Mouse (Mus musculus) testis, adult 2 months (tissue): Measurements from ENCODE around the gene Palld. TPM values are rescaled to one million over a fixed set of nuclear protein-coding genes. Genes with fewer than 3 reads are reported as not detected.

ENCODE experiments used
- H3K27ac ChIP-seq: fragments of 200-500 bp; 2 replicates; pipeline ENCODE4 v1.5.1; 2012; ENCODE audit warnings: low read depth, low read length; ENCODE audit not compliant: control insufficient read depth, insufficient read depth
- H3K27me3 ChIP-seq: fragments of 200-500 bp; 2 replicates; pipeline ENCODE4 v1.6.1; 2012; ENCODE audit warnings: mild to moderate bottlenecking, low read length, moderate library complexity; ENCODE audit not compliant: control insufficient read depth, insufficient read depth
- H3K36me3 ChIP-seq: fragments of 200-500 bp; 2 replicates; pipeline ENCODE4 v1.6.1; 2012; ENCODE audit warnings: mild to moderate bottlenecking, low read length; ENCODE audit not compliant: control insufficient read depth, insufficient read depth
- H3K4me1 ChIP-seq: fragments of 200-500 bp; 2 replicates; pipeline ENCODE4 v1.6.1; 2012; ENCODE audit warnings: low read length; ENCODE audit not compliant: control insufficient read depth, insufficient read depth
- H3K4me3 ChIP-seq: fragments of 200-500 bp; 2 replicates; pipeline ENCODE4 v1.5.1; 2012; ENCODE audit warnings: low read depth, mild to moderate bottlenecking, low read length, moderate library complexity, mixed read lengths; ENCODE audit not compliant: control insufficient read depth
- CTCF ChIP-seq: fragments of 200-500 bp; IDR thresholded peaks from 2 replicates; pipeline ENCODE4 v1.5.1; 2012; ENCODE audit warnings: low read depth, mild to moderate bottlenecking, inconsistent platforms, low read length, moderate library complexity; ENCODE audit not compliant: control insufficient read depth, insufficient read depth, insufficient replicate concordance
- POLR2A ChIP-seq: fragments of 200-500 bp; IDR thresholded peaks from 2 replicates; pipeline ENCODE4 v1.6.1; 2012; ENCODE audit warnings: low read depth, mild to moderate bottlenecking, inconsistent platforms, low read length, moderate library complexity; ENCODE audit not compliant: control insufficient read depth
- polyA plus RNA-seq: library from polyadenylated mRNA; depleted of rRNA; stranded (reverse); fragments of >200 nt; gene quantifications from 2 replicates; pipeline ENCODE4 v1.2.3, GENCODE M21; 2012

Gene Palld
- polyA plus RNA-seq, 1 experiment: 7.8 TPM

DNA sequence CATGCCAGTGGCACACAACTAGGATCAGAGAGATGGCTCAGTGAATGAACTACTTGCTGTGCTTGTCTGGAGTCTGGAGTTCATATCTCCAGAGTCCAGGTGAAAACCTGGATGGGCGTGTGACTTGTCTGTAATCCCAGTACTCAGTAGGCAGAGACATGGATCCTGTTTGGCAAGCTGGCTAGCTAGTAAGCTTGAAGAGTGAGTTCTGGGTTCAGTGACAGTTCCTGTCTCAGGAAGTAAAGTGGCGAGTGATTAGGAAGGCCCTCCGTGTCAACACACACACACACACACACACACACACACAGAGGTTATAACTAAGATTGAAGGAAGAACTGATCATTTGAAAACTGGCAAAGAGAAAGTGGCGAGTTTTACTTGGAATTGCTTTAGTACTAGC, 264.8 kb downstream of the Palld start:
- TF ChIP-seq CTCF: no peak
- TF ChIP-seq POLR2A: no peak
- Histone ChIP-seq H3K4me3 (no peak overlapping the region), H3K36me3 (no peaks in the 10 kb centered on the region)

DNA sequence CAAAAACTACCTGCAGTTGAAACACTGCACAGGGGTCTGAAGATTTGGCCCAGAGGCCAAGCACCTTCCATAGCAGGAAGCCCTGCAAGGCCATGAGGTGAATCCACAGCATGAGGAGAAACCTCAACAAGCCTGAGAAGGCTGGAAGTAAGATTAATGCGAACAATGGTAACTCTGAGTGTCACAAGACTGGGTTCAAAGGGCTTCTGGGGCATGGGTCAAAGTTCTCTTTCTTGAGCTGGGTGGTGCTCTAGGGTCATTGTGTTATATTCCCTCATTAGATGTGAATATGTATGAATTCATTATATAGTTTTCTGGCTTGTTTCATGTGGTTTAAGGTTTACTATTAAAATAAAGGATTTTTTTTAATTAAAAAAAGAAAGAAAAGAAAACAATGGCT, 267.7 kb downstream of the Palld start:
- H3K36me3 ChIP-seq: no peaks in the 10 kb centered on the region
- H3K4me1 ChIP-seq: no peaks in the 10 kb centered on the region
- TF ChIP-seq POLR2A (no peak), CTCF (no peak)
- no peak overlapping the region for H3K4me3 ChIP-seq
- no peaks in the 10 kb centered on the region for H3K27me3 ChIP-seq
- H3K27ac ChIP-seq: no peak overlapping the region

More for the DNA sequence above, 264.8 kb downstream of the Palld start:
- Histone ChIP-seq H3K4me1 (no peaks in the 10 kb centered on the region), H3K27ac (no peak overlapping the region), H3K27me3 (no peaks in the 10 kb centered on the region)

DNA sequence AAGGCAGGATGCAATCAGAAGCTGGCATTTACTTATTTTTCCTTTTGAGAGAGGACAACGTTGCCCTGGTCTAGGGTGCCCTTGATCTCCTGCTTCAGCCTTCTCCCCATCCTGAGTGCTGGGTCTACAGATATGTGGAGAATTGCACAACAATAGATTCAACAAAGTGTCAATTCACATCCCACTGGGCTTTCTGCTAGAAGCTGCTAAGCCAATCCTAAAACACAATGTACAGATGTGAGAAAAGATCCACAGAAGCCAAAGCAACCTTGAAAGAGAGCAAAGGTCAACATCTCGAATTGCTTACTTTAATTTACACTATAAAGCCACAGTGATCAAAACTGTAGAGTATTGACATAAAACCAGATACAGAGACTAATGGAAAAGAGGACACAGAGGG, 270.2 kb downstream of the Palld start:
- no peaks in the 10 kb centered on the region for H3K27me3 ChIP-seq
- no peak overlapping the region for H3K4me3 ChIP-seq
- TF ChIP-seq CTCF (no peak), POLR2A (no peak)

DNA sequence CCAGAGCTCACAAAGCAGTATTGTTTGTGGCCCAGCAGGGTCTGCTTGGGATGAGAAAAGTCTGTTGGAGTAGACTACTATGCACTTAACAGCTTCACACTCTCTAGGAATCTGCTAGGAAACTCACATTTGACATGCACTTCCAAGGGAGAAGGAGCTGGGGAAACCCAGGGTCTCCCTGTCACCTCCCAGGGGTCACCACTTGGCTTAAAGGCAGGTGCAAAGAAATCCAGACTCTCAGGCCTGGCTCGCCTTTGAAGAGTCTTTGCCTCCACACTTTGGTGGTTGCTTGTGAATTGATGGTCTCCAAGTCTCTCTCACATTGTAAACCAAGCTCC, 272.9 kb downstream of the Palld start:
- no peak overlapping the region for H3K4me3 ChIP-seq
- H3K27me3 ChIP-seq: no peaks in the 10 kb centered on the region
- TF ChIP-seq CTCF (no peak), POLR2A (no peak)
- no peaks in the 10 kb centered on the region for H3K36me3 ChIP-seq
- peaks cover 3% of the 10 kb centered on the region for H3K4me1 ChIP-seq
- no peak overlapping the region for H3K27ac ChIP-seq

More for the DNA sequence above, 270.2 kb downstream of the Palld start:
- Histone ChIP-seq H3K4me1 (no peaks in the 10 kb centered on the region), H3K27ac (no peak overlapping the region), H3K36me3 (no peaks in the 10 kb centered on the region)

DNA sequence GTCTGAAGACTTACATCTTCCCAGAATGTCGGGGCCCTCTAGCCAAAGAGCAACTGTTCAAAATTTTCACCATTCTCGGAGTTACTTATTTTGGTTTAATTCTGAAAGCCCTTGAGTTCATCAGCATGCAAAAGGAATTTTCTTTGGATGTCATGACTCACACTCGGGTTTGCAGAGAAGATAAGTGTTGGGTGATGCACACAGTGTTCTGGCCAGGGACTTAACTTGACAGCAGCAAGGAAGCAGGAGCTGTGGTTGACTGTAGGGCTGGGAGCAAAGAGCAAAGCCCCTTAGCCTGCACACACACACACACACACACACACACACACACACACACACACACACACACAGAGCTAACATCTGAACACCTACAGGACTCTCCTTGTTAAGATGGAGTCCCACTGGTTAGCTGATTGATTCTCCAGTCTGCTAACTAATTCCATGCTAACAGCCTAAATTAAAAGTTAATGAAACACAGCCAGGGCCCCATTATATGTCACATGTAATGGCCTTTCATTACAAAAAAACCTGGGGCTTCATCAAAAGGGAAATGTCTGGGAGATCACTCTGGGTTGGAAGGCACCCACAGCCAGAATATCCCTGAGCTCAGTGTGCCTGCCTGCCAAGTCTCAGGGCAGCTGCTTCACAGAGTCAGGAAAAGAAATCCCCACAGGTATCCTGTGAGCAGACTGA, 273.4 kb downstream of the Palld start:
- H3K27ac ChIP-seq: no peak overlapping the region
- H3K4me1 ChIP-seq: peaks cover 3% of the 10 kb centered on the region
- H3K36me3 ChIP-seq: no peaks in the 10 kb centered on the region
- no peak overlapping the region for H3K4me3 ChIP-seq
- H3K27me3 ChIP-seq: no peaks in the 10 kb centered on the region
- no peak for TF ChIP-seq POLR2A
- TF ChIP-seq CTCF: no peak

DNA sequence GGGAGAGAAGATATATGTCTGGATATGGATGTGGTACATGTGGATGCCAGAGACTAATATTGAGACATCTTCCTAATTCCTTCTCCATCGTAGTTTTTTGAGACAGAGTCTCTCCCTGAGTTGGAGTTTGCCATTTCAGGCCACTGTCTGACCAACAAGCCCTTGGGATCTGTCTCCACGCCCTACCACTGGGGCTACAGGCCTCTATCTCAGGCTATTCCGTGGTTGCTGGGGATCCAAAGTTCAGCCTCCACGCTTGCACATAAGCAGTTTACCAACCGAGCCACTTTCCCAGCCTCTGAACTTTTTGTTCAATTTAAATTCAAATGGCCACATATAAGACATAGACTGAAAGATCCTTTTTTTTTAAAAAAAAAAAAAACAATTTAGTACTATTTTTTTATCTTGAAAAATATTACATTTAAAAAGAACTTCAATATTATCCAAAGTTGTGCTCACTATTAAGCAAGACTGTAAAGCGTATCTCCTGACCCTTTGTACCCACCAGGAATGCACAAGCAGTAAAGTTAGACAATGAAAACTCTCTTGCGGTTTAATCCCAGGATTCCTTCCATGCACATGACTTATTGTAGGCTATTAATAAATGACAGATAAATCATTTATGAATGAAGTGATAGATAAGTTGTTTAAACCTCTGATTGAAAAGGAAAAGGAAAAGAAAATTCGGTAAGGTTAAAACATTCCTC, 276.1 kb downstream of the Palld start:
- Histone ChIP-seq H3K4me1 (peaks cover 3% of the 10 kb centered on the region), H3K4me3 (no peak overlapping the region), H3K27ac (no peak overlapping the region), H3K27me3 (no peaks in the 10 kb centered on the region), H3K36me3 (no peaks in the 10 kb centered on the region)
- TF ChIP-seq CTCF: no peak
- no peak for TF ChIP-seq POLR2A

DNA sequence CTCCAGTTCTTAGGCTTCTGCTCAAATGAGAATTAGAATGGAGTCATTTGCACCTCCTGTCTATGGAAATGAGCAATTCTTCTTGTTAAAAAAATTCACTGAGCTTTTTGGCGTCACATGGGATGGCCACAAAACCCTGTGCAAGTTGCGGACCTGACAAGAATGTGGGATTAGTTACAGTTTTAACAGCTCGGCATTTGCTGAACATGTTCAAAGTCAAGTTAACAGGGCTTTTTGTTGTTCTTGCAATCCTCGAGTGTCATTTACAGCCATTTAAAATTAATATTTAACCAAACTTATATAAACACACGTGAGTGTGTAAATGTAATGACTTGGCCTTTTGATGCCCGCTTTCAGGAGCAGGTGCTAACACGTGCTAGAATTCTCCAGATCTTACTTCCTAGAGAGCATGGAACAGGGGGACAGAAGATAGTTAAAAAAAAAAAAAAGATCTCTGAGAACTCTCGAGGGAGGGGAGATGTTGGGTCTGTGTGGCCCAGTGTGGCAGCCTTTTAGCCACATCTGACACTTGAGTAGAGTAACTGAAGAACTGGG, 276.8 kb downstream of the Palld start:
- H3K36me3 ChIP-seq: no peaks in the 10 kb centered on the region
- no peak overlapping the region for H3K4me3 ChIP-seq
- H3K4me1 ChIP-seq: peaks cover 3% of the 10 kb centered on the region
- no peak overlapping the region for H3K27ac ChIP-seq
- no peaks in the 10 kb centered on the region for H3K27me3 ChIP-seq
- no peak for TF ChIP-seq POLR2A
- no peak for TF ChIP-seq CTCF
